Mouse (Mus musculus): ENCODE results near the gene Pola1. TPM values are rescaled to one million over a fixed set of nuclear protein-coding genes. Genes with fewer than 3 reads are reported as not detected.

The Pola1 gene
- polyA plus RNA-seq, 1 experiment from 2014 or later: 19.9 TPM

DNA sequence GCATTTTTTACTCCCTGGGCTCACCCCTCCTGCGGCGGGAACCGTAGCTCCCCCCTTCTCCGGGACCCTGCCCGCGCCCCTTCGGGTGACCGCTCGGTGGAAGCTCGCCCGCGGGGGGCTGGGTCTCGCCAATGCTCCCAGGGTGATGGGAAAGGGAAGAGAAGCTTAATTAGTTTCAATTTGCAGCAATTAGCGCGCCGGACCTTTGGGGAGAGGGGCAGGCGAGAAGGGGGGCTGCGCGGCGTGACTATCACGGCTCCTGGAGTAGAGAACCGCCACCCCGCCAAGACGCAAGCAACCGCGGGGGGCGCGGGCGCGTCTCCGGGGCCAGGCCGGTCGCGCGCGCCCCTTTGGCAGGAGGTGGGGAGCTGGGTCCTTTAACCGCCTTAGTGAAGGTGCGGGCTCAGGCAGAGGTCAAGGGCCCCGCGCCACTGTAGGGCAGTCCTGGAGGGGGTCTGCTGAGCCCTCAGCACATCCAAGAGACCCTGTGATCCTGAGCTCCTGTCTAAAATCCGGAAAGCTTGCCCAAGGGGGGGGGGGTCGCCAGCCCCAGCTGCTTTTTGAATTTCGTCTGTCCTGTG is 332.8 kb downstream of the Pola1 start:
- Histone ChIP-seq H3K9ac (no peak overlapping the region), H3K27me3 (peaks cover 93% of the 10 kb centered on the region), H3K36me3 (no peaks in the 10 kb centered on the region), H3K4me1 (0 out of 2 replicates have a peak, but pooled peaks cover 3% of the 10 kb centered on the region), H3K4me3 (peak overlapping the region; percentile 35), H3K9me3 (no peaks in the 10 kb centered on the region), H3K4me2 (replicated peaks) (peak overlapping the region; percentile 55), H3K27ac (no peak overlapping the region)
- WGBS: 11% methylated on average over 39 of the region's 43 CpGs
- no peak; the same call in 1 of the 2 replicates for ATAC-seq (ENCODE audit: low FRiP score, low read depth)

DNA sequence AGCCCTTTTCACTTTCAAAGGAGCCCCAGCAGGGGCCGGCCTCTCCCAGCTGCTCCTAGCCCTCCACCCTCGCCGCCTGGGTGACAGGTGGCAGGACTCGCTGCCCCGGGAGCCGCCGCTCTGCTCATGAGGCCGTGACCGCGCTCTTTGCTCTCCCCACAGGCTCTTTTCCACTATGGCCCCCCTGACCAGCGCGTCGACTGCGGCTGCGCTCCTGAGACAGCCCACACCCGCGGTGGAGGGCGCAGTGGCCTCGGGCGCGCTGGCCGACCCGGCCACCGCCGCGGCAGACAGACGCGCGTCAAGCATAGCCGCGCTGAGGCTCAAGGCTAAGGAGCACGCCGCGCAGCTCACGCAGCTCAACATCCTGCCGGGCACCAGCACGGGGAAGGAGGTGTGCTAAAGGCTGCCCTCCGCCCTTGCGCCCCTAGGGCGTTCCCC is 334.9 kb downstream of the Pola1 start:
- Histone ChIP-seq H3K27me3 (peaks cover 95% of the 10 kb centered on the region), H3K9me3 (no peaks in the 10 kb centered on the region), H3K36me3 (no peaks in the 10 kb centered on the region), H3K9ac (no peak overlapping the region), H3K4me1 (0 out of 2 replicates have a peak, but pooled peaks cover 3% of the 10 kb centered on the region), H3K4me3 (peak overlapping the region; percentile 28), H3K4me2 (replicated peaks) (peak overlapping the region; percentile 51), H3K27ac (no peak overlapping the region)
- peak; percentile 51; the same call in 1 of the 2 replicates for ATAC-seq (ENCODE audit: low FRiP score, low read depth)
- WGBS: 21% methylated on average over 39 of the region's 40 CpGs

DNA sequence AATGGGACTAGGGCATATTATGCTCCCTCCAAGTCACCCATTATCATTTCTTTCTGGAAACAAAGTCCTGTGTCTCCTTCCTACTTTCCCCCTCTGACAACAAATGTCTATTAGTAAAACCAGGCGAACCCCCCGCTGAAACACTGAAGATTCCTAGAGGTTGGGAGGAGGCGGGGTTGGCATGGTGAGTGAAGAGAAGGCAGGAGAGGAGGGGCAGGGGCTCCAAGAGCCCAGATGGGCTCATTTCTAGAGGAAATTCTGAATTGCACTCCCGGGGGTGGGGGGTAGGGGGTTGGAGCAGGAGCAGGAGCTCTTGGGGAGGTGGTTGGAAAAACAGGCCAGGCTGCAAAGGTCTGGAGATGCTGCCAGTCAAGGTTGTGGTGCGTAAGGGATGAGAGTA is 336.1 kb downstream of the Pola1 start:
- 15% methylated on average over 5 of the region's 5 CpGs for WGBS
- no peak for ATAC-seq (ENCODE audit: low FRiP score, low read depth)

DNA sequence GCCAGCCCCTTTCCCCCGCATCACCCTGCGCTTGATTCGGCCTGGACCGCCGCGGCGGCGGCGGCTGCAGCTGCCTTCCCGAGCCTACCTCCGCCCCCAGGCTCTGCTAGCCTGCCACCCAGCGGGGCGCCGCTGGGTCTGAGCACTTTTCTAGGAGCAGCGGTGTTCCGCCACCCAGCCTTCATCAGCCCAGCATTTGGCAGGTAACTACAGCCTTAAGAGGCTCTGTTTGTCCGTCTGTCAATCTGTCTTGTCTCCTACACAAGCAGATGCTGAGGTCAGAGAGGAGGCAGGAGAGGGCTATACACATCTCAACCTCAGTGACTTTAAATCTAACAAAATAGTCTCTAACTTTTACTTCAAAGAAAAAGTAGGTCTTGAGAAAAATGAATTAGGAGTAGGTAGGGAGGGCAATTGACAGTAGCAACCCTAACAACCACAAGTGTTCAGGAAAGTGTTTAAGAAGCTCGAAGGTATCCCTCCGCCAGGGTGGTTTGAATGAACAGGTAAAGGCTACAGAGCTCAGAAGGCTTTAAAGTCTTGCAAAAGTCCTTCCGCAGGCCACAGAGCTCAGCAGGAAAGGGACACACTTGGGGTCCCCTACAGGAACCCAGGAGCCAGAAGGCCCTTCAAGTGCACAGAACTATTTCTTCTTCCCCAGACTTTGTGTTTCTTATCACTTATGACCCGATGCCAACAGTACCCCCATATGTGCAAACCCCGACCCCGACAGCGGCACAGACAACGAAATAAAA is 337.0 kb downstream of the Pola1 start:
- H3K4me2 ChIP-seq (replicated peaks): no peak overlapping the region
- 0 out of 2 replicates have a peak, but pooled peaks cover 3% of the 10 kb centered on the region for H3K4me1 ChIP-seq
- no peak overlapping the region for H3K27ac ChIP-seq
- no peak overlapping the region for H3K9ac ChIP-seq
- no peak for ATAC-seq (ENCODE audit: low FRiP score, low read depth)
- H3K27me3 ChIP-seq: peaks cover 94% of the 10 kb centered on the region
- H3K4me3 ChIP-seq: no peak overlapping the region; the same call in 1 of the 2 replicates
- H3K36me3 ChIP-seq: no peaks in the 10 kb centered on the region
- H3K9me3 ChIP-seq: no peaks in the 10 kb centered on the region
- 15% methylated on average over 25 of the region's 25 CpGs for WGBS

More for the DNA sequence above, 336.1 kb downstream of the Pola1 start:
- H3K27me3 ChIP-seq: peaks cover 95% of the 10 kb centered on the region
- H3K4me1 ChIP-seq: 0 out of 2 replicates have a peak, but pooled peaks cover 3% of the 10 kb centered on the region
- no peak overlapping the region for H3K4me2 ChIP-seq (replicated peaks)
- no peak overlapping the region for H3K4me3 ChIP-seq
- no peak overlapping the region for H3K27ac ChIP-seq
- no peaks in the 10 kb centered on the region for H3K36me3 ChIP-seq
- no peaks in the 10 kb centered on the region for H3K9me3 ChIP-seq
- H3K9ac ChIP-seq: no peak overlapping the region

DNA sequence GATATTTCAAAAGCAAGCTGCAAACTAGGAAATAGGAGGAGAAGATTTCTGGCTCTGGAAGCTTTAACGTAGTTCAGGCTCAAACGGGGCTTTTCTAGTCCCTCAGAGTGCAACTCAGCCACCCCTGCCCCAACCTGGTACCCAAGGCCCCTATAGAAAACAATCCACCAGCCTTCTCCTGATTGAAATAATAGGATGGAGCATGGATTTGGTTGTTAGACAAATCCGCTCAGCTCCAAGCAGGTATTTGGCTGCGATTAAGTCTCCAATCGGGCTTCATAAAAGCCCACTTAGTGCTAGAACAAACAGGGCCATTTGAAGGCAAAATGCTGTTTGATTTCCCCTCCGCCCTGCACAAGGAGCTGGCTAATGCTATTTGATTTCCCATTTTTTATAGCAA is 339.9 kb downstream of the Pola1 start:
- H3K4me2 ChIP-seq (replicated peaks): no peak overlapping the region
- WGBS: 11% methylated on average over 6 of the region's 6 CpGs
- H3K9me3 ChIP-seq: no peaks in the 10 kb centered on the region
- no peak overlapping the region for H3K27ac ChIP-seq
- no peaks in the 10 kb centered on the region for H3K36me3 ChIP-seq
- peaks cover 10% of the 10 kb centered on the region; the same call in 1 of the 2 replicates for H3K4me1 ChIP-seq
- no peak for ATAC-seq (ENCODE audit: low FRiP score, low read depth)
- peaks cover 95% of the 10 kb centered on the region for H3K27me3 ChIP-seq
- no peak overlapping the region for H3K4me3 ChIP-seq
- no peak overlapping the region for H3K9ac ChIP-seq

DNA sequence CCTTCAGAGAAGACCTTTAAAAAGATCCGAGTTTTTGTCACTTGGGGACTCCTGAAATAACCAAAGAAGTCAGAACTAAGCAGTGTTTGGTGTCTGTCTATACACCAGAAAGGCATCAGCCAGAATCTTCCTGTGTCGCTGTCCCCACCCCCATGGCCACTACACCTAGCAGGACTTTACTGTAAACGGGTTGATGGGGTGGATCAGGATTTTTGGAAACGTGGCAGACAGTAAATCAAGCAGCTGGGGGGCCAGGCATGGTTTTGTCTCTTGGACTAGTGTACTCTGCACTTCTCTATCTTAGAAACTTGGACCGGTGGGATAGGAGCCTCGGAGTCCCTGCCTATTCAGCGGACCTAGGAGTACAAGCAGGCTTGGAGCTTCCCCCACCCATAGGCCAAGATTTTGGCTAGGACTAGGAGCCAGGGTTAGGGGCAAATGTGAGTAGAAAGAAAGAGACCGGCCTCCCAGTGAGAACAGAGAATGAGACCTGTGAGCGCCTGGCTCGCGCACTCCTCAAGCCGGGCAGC is 342.0 kb downstream of the Pola1 start:
- ATAC-seq (ENCODE audit: low FRiP score, low read depth): no peak
- H3K27me3 ChIP-seq: peaks cover 96% of the 10 kb centered on the region

DNA sequence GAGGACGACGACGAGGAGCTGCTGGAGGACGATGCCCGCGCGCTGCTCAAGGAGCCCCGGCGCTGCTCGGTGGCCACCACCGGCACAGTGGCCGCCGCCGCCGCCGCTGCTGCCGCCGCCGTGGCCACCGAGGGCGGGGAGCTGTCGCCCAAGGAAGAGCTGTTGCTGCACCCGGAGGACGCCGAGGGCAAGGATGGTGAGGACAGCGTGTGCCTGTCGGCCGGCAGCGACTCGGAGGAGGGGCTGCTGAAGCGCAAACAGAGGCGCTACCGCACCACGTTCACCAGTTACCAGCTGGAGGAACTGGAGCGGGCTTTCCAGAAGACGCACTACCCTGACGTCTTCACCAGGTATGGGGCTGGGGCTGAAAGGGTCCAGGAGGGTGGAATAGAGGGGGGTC is 342.9 kb downstream of the Pola1 start:
- Histone ChIP-seq H3K4me1 (peaks cover 10% of the 10 kb centered on the region; the same call in 1 of the 2 replicates), H3K9me3 (no peaks in the 10 kb centered on the region), H3K27me3 (peaks cover 96% of the 10 kb centered on the region), H3K27ac (no peak overlapping the region), H3K9ac (no peak overlapping the region), H3K36me3 (no peaks in the 10 kb centered on the region), H3K4me2 (replicated peaks) (peak overlapping the region; percentile 62), H3K4me3 (peak overlapping the region; percentile 37)
- no peak for ATAC-seq (ENCODE audit: low FRiP score, low read depth)
- 17% methylated on average over 21 of the region's 37 CpGs for WGBS

More for the DNA sequence above, 342.0 kb downstream of the Pola1 start:
- 11% methylated on average over 12 of the region's 12 CpGs for WGBS
- Histone ChIP-seq H3K4me2 (replicated peaks) (no peak overlapping the region), H3K9ac (no peak overlapping the region), H3K9me3 (no peaks in the 10 kb centered on the region), H3K4me3 (no peak overlapping the region), H3K36me3 (no peaks in the 10 kb centered on the region), H3K27ac (no peak overlapping the region), H3K4me1 (peaks cover 10% of the 10 kb centered on the region; the same call in 1 of the 2 replicates)

DNA sequence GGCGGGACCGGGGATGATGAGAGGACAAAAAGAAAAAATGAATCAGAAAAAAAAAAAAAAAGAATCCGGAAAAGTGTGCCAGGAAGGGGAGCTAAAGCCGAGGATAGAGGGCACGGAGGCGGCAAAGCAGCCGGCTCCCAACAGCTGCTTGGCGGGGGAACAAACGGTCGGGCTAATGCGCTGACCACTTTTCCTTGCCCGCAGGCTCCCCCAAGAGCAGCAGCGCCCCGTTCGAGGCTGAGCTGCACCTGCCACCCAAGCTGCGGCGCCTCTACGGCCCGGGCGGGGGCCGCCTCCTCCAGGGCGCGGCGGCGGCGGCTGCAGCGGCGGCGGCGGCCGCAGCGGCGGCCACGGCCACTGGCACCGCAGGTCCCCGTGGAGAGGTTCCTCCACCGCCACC is 343.6 kb downstream of the Pola1 start:
- peak overlapping the region; percentile 37 for H3K4me3 ChIP-seq
- H3K9me3 ChIP-seq: no peaks in the 10 kb centered on the region
- H3K4me1 ChIP-seq: peaks cover 10% of the 10 kb centered on the region; the same call in 1 of the 2 replicates
- no peak overlapping the region for H3K9ac ChIP-seq
- H3K36me3 ChIP-seq: no peaks in the 10 kb centered on the region
- ATAC-seq (ENCODE audit: low FRiP score, low read depth): no peak
- H3K4me2 ChIP-seq (replicated peaks): peak overlapping the region; percentile 62
- 22% methylated on average over 21 of the region's 37 CpGs for WGBS
- H3K27ac ChIP-seq: no peak overlapping the region
- H3K27me3 ChIP-seq: peaks cover 92% of the 10 kb centered on the region

DNA sequence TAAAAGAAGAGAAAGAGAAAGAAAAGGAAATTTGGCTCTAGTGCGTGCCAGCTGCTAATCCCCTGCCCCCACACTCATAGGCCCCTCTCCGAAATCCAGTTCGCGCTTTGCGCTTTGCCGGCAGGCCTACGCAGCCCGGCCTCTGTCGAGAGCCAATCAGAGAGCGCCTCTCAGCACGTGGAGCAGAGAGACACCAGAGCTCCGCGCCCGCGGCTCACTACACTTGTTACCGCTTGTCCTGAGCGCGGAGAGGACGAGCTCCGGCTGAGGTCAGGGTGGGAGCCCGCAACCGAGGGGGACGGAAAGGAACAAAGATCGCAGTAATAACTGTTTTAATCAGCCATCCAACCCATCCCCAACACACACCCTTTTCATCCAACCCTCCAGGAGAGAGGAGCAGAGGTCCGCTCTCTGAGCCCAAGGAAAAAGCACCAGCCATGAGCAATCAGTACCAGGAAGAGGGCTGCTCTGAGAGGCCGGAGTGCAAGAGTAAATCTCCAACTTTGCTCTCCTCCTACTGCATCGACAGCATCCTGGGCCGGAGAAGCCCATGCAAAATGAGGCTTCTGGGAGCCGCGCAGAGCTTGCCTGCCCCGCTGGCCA is 345.6 kb downstream of the Pola1 start, which contains the start of gene Arx:
TSS of gene Arx (plus strand) at position 155 of the 603 bp plus-strand sequence.
- WGBS: 16% methylated on average over 31 of the region's 31 CpGs
- ATAC-seq (ENCODE audit: low FRiP score, low read depth): peak; percentile 95
- Histone ChIP-seq H3K27ac (no peak within 1 kb of the TSS), H3K4me2 (replicated peaks) (peak within 1 kb of the TSS; percentile 48), H3K9ac (no peak within 1 kb of the TSS), H3K27me3 (peaks cover 94% of the 10 kb centered on the region), H3K4me3 (peak within 1 kb of the TSS; percentile 16; the same call in 1 of the 2 replicates), H3K36me3 (no peaks in the 10 kb centered on the region), H3K9me3 (no peaks in the 10 kb centered on the region), H3K4me1 (peaks cover 15% of the 10 kb centered on the region; the same call in 1 of the 2 replicates)

DNA sequence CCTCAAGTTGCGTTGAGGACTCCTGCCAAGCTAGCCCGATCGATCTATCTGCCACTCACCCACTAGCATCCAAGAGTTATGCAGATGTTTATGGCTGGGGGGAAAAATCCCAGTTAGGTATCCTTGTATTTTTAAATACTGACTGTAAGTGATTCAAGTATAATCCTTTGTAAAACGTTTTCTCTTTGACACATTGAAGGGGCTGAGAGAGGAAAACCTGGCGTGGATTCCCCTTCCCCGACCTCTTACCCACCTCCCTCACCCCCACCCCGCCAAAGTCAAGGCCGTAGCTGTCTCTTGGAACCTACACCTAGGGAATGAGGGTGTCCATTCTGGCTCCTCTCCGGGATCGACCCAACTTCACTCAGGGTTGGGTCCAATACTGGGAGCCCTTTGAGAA is 346.9 kb downstream of the Pola1 start:
- H3K27ac ChIP-seq: no peak overlapping the region
- 14% methylated on average over 10 of the region's 10 CpGs for WGBS
- ATAC-seq (ENCODE audit: low FRiP score, low read depth): no peak
- H3K27me3 ChIP-seq: peaks cover 93% of the 10 kb centered on the region
- H3K36me3 ChIP-seq: no peaks in the 10 kb centered on the region
- H3K9me3 ChIP-seq: no peaks in the 10 kb centered on the region
- H3K9ac ChIP-seq: no peak overlapping the region
- H3K4me3 ChIP-seq: no peak overlapping the region
- H3K4me1 ChIP-seq: peaks cover 15% of the 10 kb centered on the region; the same call in 1 of the 2 replicates
- H3K4me2 ChIP-seq (replicated peaks): no peak overlapping the region

DNA sequence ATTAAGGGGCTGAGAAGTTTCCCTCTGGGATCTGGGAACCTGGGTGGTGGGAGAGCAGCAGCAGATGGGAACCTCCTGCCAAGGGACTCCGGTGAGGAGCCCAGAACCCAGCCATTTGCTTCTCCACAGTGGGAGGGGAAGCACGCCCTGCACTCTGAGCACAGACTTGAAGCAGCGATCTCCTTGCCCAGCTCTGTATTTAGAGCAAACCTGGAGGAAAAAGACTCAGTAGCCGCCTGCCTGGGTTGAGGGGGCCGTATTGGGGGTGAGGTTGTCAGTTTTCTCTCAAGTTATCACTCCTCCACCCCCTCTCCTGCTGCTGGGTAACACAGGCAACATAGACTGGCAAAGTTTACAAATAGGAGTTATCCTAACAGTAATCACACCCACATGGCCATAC is 350.2 kb downstream of the Pola1 start:
- peak overlapping the region; percentile 18 for H3K4me3 ChIP-seq
- WGBS: 20% methylated on average over 5 of the region's 5 CpGs
- no peak overlapping the region for H3K9ac ChIP-seq
- no peaks in the 10 kb centered on the region for H3K9me3 ChIP-seq
- ATAC-seq (ENCODE audit: low FRiP score, low read depth): no peak
- no peak overlapping the region for H3K27ac ChIP-seq
- H3K36me3 ChIP-seq: no peaks in the 10 kb centered on the region
- H3K4me2 ChIP-seq (replicated peaks): peak overlapping the region; percentile 53
- H3K4me1 ChIP-seq: 0 out of 2 replicates have a peak, but pooled peaks cover 5% of the 10 kb centered on the region
- H3K27me3 ChIP-seq: peaks cover 86% of the 10 kb centered on the region

Measured in limb, embryonic 13.5 days (tissue).